Mouse (Mus musculus): ENCODE measurements around the gene Pitpnm2.

DNA sequence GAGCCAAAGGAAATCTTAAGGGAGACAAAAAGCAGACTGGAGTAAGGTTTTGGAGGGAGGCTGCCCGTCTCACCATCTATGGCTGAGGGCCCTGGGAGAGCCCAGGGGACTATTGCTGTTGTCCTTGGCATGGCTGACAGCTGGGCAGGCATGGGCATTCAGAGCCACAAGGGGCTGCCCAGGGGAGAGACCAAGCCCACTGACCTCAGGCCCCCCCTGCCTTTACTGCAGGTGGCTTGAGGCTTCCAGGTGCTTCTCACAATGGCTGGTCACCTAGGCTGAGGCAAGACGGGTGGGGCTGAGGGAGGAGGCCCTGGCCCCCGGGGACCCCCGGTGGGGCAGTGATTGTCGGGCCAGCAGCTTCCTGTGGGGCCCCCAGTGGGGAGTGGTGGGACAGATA lies 130.4 kb downstream of the Pitpnm2 start:
- TF ChIP-seq CTCF (conservative IDR thresholded peaks at IDR 0.05; ENCODE audit: low read length) (no peak), NANOG (IDR thresholded peaks at IDR 0.05; ENCODE audit: borderline replicate concordance, low read length) (no peak)
